Mouse (Mus musculus): Measurements from ENCODE around the gene Nono. TPM values are rescaled to one million over a fixed set of nuclear protein-coding genes. Genes with fewer than 3 reads are reported as not detected.
"Not testable (repeated sequence)": the region's sequence is repeated elsewhere in the genome, so short reads cannot be mapped to it uniquely, and the experiment has no call there.

The Nono gene
- polyA plus RNA-seq, 1 experiment from 2014 or later = 646 TPM

DNA sequence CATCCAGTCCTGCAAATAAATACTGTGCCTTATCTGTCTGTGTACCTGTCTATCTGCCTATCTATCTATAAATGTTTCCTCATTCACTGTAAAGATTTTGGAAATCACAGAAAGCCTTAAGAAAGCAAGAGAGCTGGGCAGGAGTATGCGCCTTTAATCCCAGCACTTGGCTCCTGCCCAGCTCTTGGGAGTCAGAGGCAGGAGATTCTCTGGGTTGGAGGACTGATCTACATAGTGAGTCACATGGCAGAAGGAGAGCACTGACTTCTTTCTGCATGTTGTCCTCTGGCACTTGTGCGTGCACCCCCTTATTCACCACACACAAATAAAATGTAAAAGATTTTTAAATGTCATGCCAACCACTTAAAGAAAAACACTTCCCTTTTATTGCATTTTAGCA lies 5.7 kb upstream of the Nono start:
- DNase-seq (ENCODE audit: low spot score) = no peak

DNA sequence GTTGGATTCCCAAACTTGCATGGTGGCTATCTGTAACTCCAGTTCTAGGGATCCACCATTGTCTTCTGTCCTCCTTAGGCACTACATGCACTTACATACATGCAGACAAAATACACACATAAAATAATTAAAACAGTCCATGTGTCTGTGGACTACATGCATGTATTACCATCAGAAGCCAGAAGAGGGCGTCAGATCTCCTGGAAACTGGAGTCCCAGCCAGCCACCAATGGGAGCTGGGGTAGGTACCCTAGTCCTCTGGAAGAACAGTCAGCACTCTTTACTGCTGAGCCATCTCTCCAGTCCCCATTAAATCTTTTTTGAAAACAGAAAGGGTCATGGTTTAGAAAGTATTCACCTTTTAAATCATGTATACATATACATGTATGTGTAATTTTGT lies 1.3 kb upstream of the Nono start:
- DNase-seq (ENCODE audit: low spot score) = no peak
- Histone ChIP-seq H3K27ac (replicated peaks) (no peak overlapping the region), H3K4me3 (no peak overlapping the region), H3K36me3 (replicated peaks) (peaks cover 22% of the 10 kb centered on the region), H3K4me1 (0 out of 2 replicates have a peak, but pooled peaks cover 4% of the 10 kb centered on the region), H3K27me3 (replicated peaks; ENCODE audit: low read depth, poor library complexity, severe bottlenecking) (peaks cover 11% of the 10 kb centered on the region), H3K9me3 (no peaks in the 10 kb centered on the region)
- WGBS = 0% methylated on average over 1 of the region's 1 CpGs

More for the DNA sequence above, 5.7 kb upstream of the Nono start:
- WGBS = 81% methylated on average over 2 of the region's 2 CpGs
- peaks cover 15% of the 10 kb centered on the region for H3K4me1 ChIP-seq
- no peaks in the 10 kb centered on the region for H3K9me3 ChIP-seq
- H3K36me3 ChIP-seq (replicated peaks) = no peaks in the 10 kb centered on the region
- H3K4me3 ChIP-seq = no peak overlapping the region
- peaks cover 35% of the 10 kb centered on the region for H3K27me3 ChIP-seq (replicated peaks; ENCODE audit: low read depth, poor library complexity, severe bottlenecking)
- no peak overlapping the region for H3K27ac ChIP-seq (replicated peaks)

DNA sequence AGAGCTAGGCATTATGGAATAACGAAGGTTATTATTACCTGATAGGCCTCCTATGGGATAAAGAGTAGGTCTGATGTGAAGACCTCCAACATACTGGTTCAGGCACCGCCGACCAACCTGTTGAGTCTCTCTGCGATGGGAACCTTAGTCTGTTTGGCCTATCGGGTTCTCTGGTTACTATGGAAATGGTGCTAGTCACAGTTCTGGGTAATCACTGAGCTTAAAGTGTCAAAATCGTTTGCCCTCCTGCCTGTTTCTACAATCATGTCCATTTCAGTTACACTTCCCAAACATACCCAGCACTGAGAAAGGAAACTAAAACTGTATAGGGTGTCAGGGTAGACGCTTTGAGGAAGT lies 355 bp upstream of the Nono start:
- H3K4me1 ChIP-seq = 0 out of 2 replicates have a peak, but pooled peaks cover 4% of the 10 kb centered on the region
- 27% methylated on average over 7 of the region's 7 CpGs for WGBS

DNA sequence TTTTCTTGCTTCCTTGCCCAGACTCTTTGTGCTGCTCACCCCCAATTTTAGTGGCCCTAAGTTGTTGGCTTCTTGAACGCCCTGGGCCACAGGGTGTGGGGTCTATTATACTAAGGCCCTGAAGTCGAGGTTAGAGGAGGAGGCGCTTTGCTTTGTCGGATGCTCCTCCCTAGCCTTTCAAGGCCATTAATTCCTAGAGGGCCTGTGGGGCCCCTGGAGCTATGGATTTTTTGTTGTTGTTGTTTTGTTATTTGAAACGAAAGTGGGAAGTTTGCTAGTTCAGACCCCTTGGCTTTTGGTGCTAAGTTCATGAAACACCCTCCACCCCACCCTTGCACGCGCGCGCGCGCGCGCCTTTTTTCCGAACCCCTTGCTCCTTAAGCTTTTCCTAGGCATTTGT lies 858 bp downstream of the Nono start:
- H3K27ac ChIP-seq (replicated peaks) = peak overlapping the region; percentile 98
- H3K4me1 ChIP-seq = 0 out of 2 replicates have a peak, but pooled peaks cover 4% of the 10 kb centered on the region
- WGBS = 20% methylated on average over 14 of the region's 14 CpGs
- H3K4me3 ChIP-seq = peak overlapping the region; percentile 72
- peaks cover 11% of the 10 kb centered on the region for H3K27me3 ChIP-seq (replicated peaks; ENCODE audit: low read depth, poor library complexity, severe bottlenecking)
- H3K36me3 ChIP-seq (replicated peaks) = peaks cover 43% of the 10 kb centered on the region
- no peaks in the 10 kb centered on the region for H3K9me3 ChIP-seq
- no peak for DNase-seq (ENCODE audit: low spot score)

More for the DNA sequence above, 355 bp upstream of the Nono start:
- Histone ChIP-seq H3K9me3 (no peaks in the 10 kb centered on the region), H3K27me3 (replicated peaks; ENCODE audit: low read depth, poor library complexity, severe bottlenecking) (peaks cover 11% of the 10 kb centered on the region), H3K27ac (replicated peaks) (peak overlapping the region; percentile 98), H3K4me3 (peak overlapping the region; percentile 72), H3K36me3 (replicated peaks) (peaks cover 30% of the 10 kb centered on the region)
- no peak for DNase-seq (ENCODE audit: low spot score)

DNA sequence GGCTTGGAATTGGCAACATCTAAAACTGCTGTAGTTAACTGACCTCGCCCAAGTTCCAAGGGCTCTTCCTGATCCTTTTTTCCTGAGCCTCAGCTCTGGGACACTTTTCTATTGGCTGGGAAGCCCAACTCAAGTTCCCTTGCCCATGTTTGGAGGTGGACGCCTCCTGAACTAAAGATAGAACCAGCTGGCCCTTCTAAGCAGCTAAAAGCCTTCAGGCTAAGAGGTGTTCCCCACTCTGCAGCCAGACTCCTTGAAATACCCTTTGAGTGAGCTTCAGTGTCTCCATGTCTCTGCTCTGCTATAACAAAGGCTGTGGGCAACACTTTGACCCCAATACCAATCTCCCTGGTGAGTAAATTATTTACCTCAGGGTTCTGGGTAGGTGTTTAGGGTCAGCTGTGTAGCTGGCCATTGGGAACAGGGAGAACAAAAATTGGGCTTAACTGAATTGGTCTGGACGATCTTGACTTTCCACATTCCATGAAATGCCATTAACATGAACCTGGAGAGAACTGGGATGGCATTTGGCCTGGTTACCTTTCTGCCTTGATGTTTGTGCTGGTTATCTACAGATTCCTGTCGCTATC lies 19.9 kb downstream of the Nono start, which contains the start of gene Itgb1bp2:
Gene Itgb1bp2, plus strand, starts transcription at position 203 of the 590 bp plus-strand sequence.
- H3K9me3 ChIP-seq = no peaks in the 10 kb centered on the region
- DNase-seq (ENCODE audit: low spot score) = no peak
- H3K4me3 ChIP-seq = no peak within 1 kb of the TSS
- no peaks in the 10 kb centered on the region for H3K4me1 ChIP-seq
- no peak within 1 kb of the TSS for H3K27ac ChIP-seq (replicated peaks)
- H3K36me3 ChIP-seq (replicated peaks) = peaks cover 96% of the 10 kb centered on the region
- H3K27me3 ChIP-seq (replicated peaks; ENCODE audit: low read depth, poor library complexity, severe bottlenecking) = peaks cover 38% of the 10 kb centered on the region
- WGBS = 70% methylated on average over 4 of the region's 4 CpGs

DNA sequence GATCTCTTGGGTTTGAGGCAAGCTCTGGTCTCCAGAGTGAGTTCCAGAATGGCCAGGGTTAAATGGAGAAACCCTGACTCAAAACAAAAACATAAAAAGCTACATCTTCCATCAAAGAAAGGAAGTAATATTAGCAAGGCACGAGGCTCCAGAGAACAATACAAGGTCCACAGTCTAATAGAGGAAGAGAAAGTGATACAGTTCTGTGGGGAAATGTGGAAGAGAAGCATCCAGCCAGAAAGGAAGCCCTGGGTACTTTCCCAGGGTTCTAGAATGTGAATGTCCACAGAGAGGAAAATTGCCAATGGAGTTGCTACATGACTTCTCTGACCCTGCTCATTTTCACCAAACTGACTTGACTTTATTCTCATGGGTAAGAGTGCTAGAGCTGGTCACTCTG lies 22.0 kb downstream of the Nono start:
- DNase-seq (ENCODE audit: low spot score) = no peak
- Histone ChIP-seq H3K9me3 (no peaks in the 10 kb centered on the region), H3K27ac (replicated peaks) (no peak overlapping the region), H3K4me3 (no peak overlapping the region), H3K27me3 (replicated peaks; ENCODE audit: low read depth, poor library complexity, severe bottlenecking) (peaks cover 39% of the 10 kb centered on the region), H3K4me1 (no peaks in the 10 kb centered on the region), H3K36me3 (replicated peaks) (peaks cover 92% of the 10 kb centered on the region)
- 73% methylated on average over 1 of the region's 1 CpGs for WGBS

DNA sequence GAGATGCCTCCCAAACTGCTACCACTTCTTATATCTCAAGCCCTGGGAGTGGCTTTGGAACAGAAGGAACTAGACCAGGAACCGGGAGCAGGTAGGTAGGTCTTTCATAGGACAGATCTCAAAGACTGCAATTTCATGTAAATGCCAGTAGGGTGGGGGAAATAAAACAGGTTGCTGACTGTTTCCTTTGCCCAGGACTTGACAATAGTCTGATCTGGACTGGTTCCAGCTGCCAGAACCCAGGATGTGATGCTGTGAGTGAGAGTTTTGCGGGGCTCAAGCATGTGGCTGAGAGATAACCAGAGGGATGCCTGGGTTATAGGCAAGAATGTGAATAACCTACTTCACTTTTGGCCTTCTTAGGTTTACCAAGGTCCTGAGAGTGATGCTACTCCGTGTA lies 22.5 kb downstream of the Nono start:
- no peak for DNase-seq (ENCODE audit: low spot score)
- Histone ChIP-seq H3K9me3 (no peaks in the 10 kb centered on the region), H3K27me3 (replicated peaks; ENCODE audit: low read depth, poor library complexity, severe bottlenecking) (peaks cover 39% of the 10 kb centered on the region), H3K4me3 (no peak overlapping the region), H3K4me1 (no peaks in the 10 kb centered on the region), H3K36me3 (replicated peaks) (peaks cover 89% of the 10 kb centered on the region), H3K27ac (replicated peaks) (no peak overlapping the region)
- WGBS = 84% methylated on average over 3 of the region's 3 CpGs

DNA sequence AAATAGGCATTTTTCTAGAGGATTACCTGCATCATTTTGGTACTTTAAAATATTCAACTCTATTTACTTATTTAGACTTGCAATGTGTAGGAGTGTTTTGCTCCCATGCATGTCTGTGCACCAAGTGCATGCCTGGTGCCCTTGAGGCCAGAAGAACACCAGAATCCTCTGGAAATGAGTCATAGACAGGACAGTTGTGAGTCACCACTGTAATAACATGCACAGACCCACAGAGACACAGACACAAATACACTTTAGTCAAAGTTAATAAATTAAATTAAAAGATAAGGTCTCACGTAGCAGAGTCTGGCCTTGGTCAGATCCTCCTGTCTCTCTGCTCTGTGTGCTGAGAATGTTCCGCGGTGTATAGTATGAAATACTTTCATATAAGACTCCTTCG lies 43.1 kb downstream of the Nono start:
- 96% methylated on average over 4 of the region's 4 CpGs for WGBS
- no peak for DNase-seq (ENCODE audit: low spot score)
- Histone ChIP-seq H3K27me3 (replicated peaks; ENCODE audit: low read depth, poor library complexity, severe bottlenecking) (peaks cover 13% of the 10 kb centered on the region), H3K4me1 (no peaks in the 10 kb centered on the region), H3K9me3 (no peaks in the 10 kb centered on the region), H3K27ac (replicated peaks) (no peak overlapping the region), H3K36me3 (replicated peaks) (peaks cover 83% of the 10 kb centered on the region), H3K4me3 (no peak overlapping the region)

DNA sequence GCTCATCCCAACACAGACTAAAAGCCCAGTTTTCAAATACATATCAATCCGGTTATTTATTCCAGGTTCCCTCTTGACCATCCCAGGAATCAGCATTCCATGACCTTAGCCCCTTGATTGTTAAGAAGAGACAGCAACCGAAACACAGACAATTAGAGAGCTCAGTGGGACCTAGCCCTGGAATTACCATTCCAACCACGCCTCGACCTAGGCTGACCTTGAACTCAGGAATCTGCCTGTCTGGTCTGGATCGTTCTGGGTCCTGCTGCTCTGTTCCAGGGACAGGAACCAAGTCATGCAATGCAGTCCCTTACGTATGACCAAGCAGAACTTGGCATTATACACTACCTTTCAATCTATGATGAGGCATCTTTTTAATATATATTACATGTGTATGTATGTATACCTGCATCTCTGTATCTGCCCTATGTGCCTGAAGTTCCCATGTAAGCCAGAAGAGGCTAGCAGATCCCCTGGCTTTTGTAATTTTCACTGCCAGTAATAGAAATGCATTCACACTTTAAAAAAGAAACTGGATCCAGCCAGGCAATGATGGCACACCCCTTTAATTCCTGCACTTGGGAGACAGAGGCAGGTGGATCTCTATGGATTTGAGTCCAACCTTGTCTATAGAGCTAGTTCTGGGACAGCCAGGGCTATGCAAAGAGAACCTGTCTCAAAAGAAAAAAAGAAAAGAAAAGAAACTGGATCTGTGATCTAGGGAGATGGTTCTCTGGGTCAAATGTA lies 52.7 kb downstream of the Nono start:
- no peak overlapping the region for H3K27ac ChIP-seq (replicated peaks)
- no peaks in the 10 kb centered on the region for H3K4me1 ChIP-seq
- H3K36me3 ChIP-seq (replicated peaks) = peaks cover 52% of the 10 kb centered on the region
- no peaks in the 10 kb centered on the region; the same call in 1 of the 2 replicates for H3K27me3 ChIP-seq (replicated peaks; ENCODE audit: low read depth, poor library complexity, severe bottlenecking)
- H3K9me3 ChIP-seq = no peaks in the 10 kb centered on the region
- DNase-seq (ENCODE audit: low spot score) = no peak
- WGBS = 81% methylated on average over 6 of the region's 6 CpGs
- H3K4me3 ChIP-seq = no peak overlapping the region

DNA sequence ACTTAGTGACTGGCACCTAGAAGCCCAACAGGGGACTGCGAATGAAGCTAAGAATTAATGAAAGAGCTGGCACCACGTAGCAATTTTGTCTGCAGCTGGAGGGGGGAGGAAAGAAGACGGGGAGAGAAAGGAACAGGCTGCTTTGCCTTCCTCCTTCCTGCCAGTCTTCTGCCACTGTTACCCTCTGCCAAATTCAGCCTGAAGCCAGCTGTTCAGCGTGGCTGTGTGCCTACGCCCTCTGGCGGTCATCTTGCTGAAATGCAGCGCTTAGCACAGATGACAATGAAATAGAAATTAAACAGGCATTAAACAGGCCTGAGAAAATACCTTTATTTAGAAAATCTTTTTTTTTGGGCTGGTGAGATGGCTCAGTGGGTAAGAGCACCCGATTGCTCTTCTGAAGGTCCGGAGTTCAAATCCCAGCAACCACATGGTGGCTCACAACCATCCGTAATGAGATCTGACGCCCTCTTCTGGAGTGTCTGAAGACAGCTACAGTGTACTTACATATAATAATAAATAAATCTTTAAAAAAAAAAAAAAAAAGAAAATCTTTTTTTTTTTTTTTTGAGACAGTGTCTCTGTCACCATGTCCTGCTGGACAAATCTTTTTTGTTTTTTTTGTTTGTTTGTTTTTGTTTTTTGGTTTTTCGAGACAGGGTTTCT lies 57.5 kb downstream of the Nono start:
- peak; percentile 42 for DNase-seq (ENCODE audit: low spot score)
- H3K36me3 ChIP-seq (replicated peaks) = peaks cover 25% of the 10 kb centered on the region
- WGBS = 34% methylated on average over 12 of the region's 12 CpGs
- not testable (repeated sequence) for H3K27me3 ChIP-seq (replicated peaks; ENCODE audit: low read depth, poor library complexity, severe bottlenecking); H3K4me3 ChIP-seq; H3K27ac ChIP-seq (replicated peaks); H3K4me1 ChIP-seq; H3K9me3 ChIP-seq
